Mouse (Mus musculus): ENCODE measurements around the gene Mageb16. TPM values are rescaled to one million over a fixed set of nuclear protein-coding genes. Genes with fewer than 3 reads are reported as not detected.

Gene Mageb16
- polyA plus RNA-seq (2012; rRNA removed) = 0.09 and 0.18 TPM in 2 replicates

DNA sequence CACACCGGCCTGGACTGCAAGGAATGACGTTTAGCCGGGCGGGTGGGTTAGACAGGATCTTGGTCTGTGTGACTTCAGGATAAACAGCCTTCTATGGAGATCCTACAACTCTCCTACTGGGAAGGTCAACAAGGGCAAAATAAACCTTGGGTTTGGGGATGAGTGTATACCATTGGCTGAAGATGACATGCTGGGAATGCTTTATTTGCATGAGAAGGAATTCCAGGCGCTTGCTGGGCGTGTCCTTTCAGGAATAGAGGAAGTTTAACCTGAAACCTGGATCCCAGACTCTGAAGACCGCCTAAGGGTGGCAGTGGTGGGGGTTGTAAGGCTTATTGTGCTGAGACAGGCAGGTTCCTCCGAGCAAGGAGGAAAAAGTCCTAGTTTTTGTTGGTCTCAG is at the start of gene Mageb16:
Mageb16 (minus strand) TSS at position 25 of the 400 bp plus-strand sequence.

Other genes starting within 250 kb of the Mageb16 start
- 0.30 and 0.41 TPM in 2 replicates for gene Gm7173, start 154.2 kb downstream of the Mageb16 start, polyA plus RNA-seq (2012; rRNA removed)